Mouse (Mus musculus) small intestine, adult 2 months (tissue): ENCODE results near the gene Hlcs. TPM values are rescaled to one million over a fixed set of nuclear protein-coding genes. Genes with fewer than 3 reads are reported as not detected.

Experiments
- H3K27ac ChIP-seq: fragments of 200-500 bp; 2 replicates; pipeline ENCODE4 v1.5.1; 2012; ENCODE audit warnings: low read depth, low read length, control low read depth, inconsistent platforms; ENCODE audit not compliant: insufficient read depth
- H3K27me3 ChIP-seq: fragments of 200-500 bp; 2 replicates; pipeline ENCODE4 v1.6.1; 2012; ENCODE audit warnings: mild to moderate bottlenecking, moderate library complexity, low read length, inconsistent platforms; ENCODE audit not compliant: control insufficient read depth, insufficient read depth
- H3K36me3 ChIP-seq: fragments of 200-500 bp; 2 replicates; pipeline ENCODE4 v1.6.1; 2012; ENCODE audit warnings: mild to moderate bottlenecking, low read length, control low read depth, inconsistent platforms; ENCODE audit not compliant: control insufficient read depth, insufficient read depth
- H3K4me1 ChIP-seq: fragments of 200-500 bp; 2 replicates; pipeline ENCODE4 v1.6.1; 2012; ENCODE audit warnings: low read length, inconsistent platforms, mixed read lengths; ENCODE audit not compliant: control insufficient read depth, insufficient read depth, insufficient read length
- H3K4me3 ChIP-seq: fragments of 200-500 bp; 2 replicates; pipeline ENCODE4 v1.5.1; 2012; ENCODE audit warnings: low read depth, mild to moderate bottlenecking, control low read depth, inconsistent platforms, low read length, moderate library complexity
- CTCF ChIP-seq: fragments of 200-500 bp; IDR thresholded peaks from 2 replicates; pipeline ENCODE4 v1.5.1; 2012; ENCODE audit warnings: low read depth, mild to moderate bottlenecking, control low read depth, inconsistent platforms, low read length, moderate library complexity, mixed read lengths; ENCODE audit not compliant: insufficient replicate concordance, insufficient read length; ENCODE audit errors: extremely low read depth
- POLR2A ChIP-seq: fragments of 200-500 bp; IDR thresholded peaks from 2 replicates; pipeline ENCODE4 v1.6.1; 2012; ENCODE audit warnings: low read depth, mild to moderate bottlenecking, control low read depth, inconsistent platforms, low read length, moderate library complexity
- WGBS: fragments of 180-500 bp; shearing (Covaris S2); methylation state at CpG from one replicate; pipeline ENCODE4 v1.1.7; 2018; 5-methylcytosine and 5-hydroxymethylcytosine counted together
- polyA plus RNA-seq: library from polyadenylated mRNA; depleted of rRNA; stranded (reverse); fragments of >200 nt; gene quantifications from 2 replicates; pipeline ENCODE4 v1.2.3, GENCODE M21; 2012

The Hlcs gene
- polyA plus RNA-seq, 1 experiment = 3.2 TPM

- peaks cover 7% of the 10 kb centered on the region for H3K4me1 ChIP-seq
- 78% methylated on average over 6 of the region's 6 CpGs for WGBS
- no peaks in the 10 kb centered on the region for H3K27me3 ChIP-seq
- TF ChIP-seq CTCF (no peak), POLR2A (no peak)
- H3K27ac ChIP-seq = peak overlapping the region; percentile 39; the same call in 1 of the 2 replicates
- no peaks in the 10 kb centered on the region for H3K36me3 ChIP-seq
- no peak overlapping the region for H3K4me3 ChIP-seq
These were observed 73.8 kb downstream of the Hlcs start for GRCm38 (mm10) chr16:94239567-94239966.

GRCm38 (mm10) chr16:94239146-94239545 is 74.2 kb downstream of the Hlcs start:
- Histone ChIP-seq H3K36me3 (no peaks in the 10 kb centered on the region), H3K27me3 (no peaks in the 10 kb centered on the region), H3K4me1 (peaks cover 7% of the 10 kb centered on the region), H3K27ac (peak overlapping the region; percentile 39; the same call in 1 of the 2 replicates), H3K4me3 (no peak overlapping the region)
- WGBS = 93% methylated on average over 7 of the region's 7 CpGs
- TF ChIP-seq CTCF (no peak), POLR2A (no peak)

- WGBS = 37% methylated on average over 6 of the region's 6 CpGs
- H3K27ac ChIP-seq = no peak overlapping the region
- no peak for TF ChIP-seq CTCF
- TF ChIP-seq POLR2A = no peak
- H3K36me3 ChIP-seq = no peaks in the 10 kb centered on the region
- H3K4me3 ChIP-seq = no peak overlapping the region
- H3K4me1 ChIP-seq = peaks cover 7% of the 10 kb centered on the region
- no peaks in the 10 kb centered on the region for H3K27me3 ChIP-seq
These were observed 76.3 kb downstream of the Hlcs start for GRCm38 (mm10) chr16:94237130-94237484.

- no peaks in the 10 kb centered on the region for H3K36me3 ChIP-seq
- H3K4me3 ChIP-seq = no peak overlapping the region
- TF ChIP-seq POLR2A (no peak), CTCF (no peak)
- no peaks in the 10 kb centered on the region for H3K27me3 ChIP-seq
- WGBS = 40% methylated on average over 16 of the region's 16 CpGs
- H3K4me1 ChIP-seq = peaks cover 7% of the 10 kb centered on the region
- H3K27ac ChIP-seq = no peak overlapping the region
These were observed 76.9 kb downstream of the Hlcs start for GRCm38 (mm10) chr16:94236226-94237129.

GRCm38 (mm10) chr16:94235718-94236117 is 77.7 kb downstream of the Hlcs start:
- Histone ChIP-seq H3K27me3 (no peaks in the 10 kb centered on the region), H3K4me1 (peaks cover 7% of the 10 kb centered on the region), H3K27ac (no peak overlapping the region), H3K36me3 (no peaks in the 10 kb centered on the region), H3K4me3 (no peak overlapping the region)
- WGBS = 89% methylated on average over 6 of the region's 6 CpGs
- no peak for TF ChIP-seq CTCF
- no peak for TF ChIP-seq POLR2A

- WGBS = 74% methylated on average over 4 of the region's 4 CpGs
- no peak overlapping the region for H3K27ac ChIP-seq
- H3K4me1 ChIP-seq = peaks cover 7% of the 10 kb centered on the region
- TF ChIP-seq POLR2A (no peak), CTCF (no peak)
- 0 out of 2 replicates have a peak, but pooled peaks cover 3% of the 10 kb centered on the region for H3K36me3 ChIP-seq
- no peak overlapping the region for H3K4me3 ChIP-seq
- H3K27me3 ChIP-seq = no peaks in the 10 kb centered on the region
These were observed 79.2 kb downstream of the Hlcs start for GRCm38 (mm10) chr16:94234202-94234601.

- no peak overlapping the region for H3K27ac ChIP-seq
- no peaks in the 10 kb centered on the region for H3K4me1 ChIP-seq
- 83% methylated on average over 12 of the region's 12 CpGs for WGBS
- 0 out of 2 replicates have a peak, but pooled peaks cover 3% of the 10 kb centered on the region for H3K36me3 ChIP-seq
- no peak for TF ChIP-seq POLR2A
- TF ChIP-seq CTCF = no peak
- no peaks in the 10 kb centered on the region for H3K27me3 ChIP-seq
- H3K4me3 ChIP-seq = no peak overlapping the region
These were observed 82.3 kb downstream of the Hlcs start for GRCm38 (mm10) chr16:94230909-94231575.
